Mouse (Mus musculus) gastrocnemius, postnatal 14 days (tissue): ENCODE measurements at regions not wholly inside any gene's neighbourhood (a gene's known extent, or its start where the extent isn't known, plus 50 kb on each side); places are given as distances from the start of the nearest gene placed in this dataset.

Experiments
- DNase-seq: peaks from one replicate; pipeline ENCODE4 v3.0.0; 2021; ENCODE audit warnings: mixed read lengths
- intact Hi-C: fragments of 180-260 bp; cut with DNase I; formaldehyde crosslinking; loops from one replicate; pipeline ENCODE4 v1.15.1; 2025; ENCODE audit warnings: low total_unique reads

DNA sequence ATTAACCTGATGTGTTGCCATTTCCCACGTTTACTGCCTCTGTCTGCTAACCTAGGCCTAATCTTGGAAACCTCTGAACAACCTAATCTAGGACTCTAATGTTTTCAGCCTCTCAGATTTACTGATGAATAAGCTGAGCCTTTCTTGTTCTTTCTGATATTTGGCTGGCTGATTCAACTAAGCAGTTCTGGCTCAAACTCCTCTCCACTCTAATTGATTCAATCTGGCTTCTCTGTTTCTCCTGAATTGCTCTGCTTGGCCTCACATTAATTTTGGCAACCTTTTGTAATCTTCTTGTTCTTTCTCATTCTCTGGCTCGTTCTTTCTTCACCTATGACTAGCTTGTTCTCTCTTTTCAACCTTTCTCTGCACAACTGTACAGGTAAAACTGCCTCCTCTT, 1561.2 kb upstream of the Zeb2 start:
- no peak for DNase-seq
- intact Hi-C loops = no loop called here

DNA sequence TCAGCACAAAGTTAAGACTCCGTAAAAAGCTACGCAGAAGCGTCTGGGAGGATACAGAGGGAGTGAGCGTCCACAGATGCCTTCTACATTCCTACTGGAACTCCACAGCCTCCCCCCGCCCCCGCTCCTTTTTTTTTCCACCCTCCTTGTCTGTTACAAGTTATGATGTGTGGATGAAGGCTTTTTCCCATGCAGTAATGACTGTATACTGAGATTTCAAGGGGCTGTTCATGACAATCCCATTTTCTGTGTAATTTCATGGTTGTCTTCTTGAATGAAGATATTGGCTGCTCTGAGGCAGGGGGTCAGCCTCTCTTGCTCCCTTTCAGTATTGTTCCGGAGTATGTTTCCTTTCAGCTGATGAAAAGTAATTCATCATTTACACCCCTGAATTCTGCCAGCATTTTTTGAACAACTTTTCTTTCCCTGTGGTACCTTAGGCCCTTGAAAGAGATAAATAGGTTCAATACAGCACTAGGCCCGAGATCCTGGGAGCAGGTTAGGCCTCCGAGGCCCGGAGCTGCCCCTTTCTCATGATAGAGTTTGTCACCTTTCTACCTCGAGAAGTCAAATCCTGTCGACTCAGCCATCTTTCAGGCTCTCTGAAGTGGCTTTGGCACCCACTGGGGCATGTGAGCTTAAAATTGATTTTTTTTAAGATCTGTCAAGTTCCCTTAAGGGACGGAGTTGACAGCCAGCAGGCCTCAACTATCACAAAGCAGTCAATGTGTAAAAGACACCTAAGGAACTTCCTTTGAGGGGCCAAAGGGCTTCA, 1552.5 kb upstream of the Zeb2 start:
- no peak for DNase-seq
- intact Hi-C loops = no loop called here

DNA sequence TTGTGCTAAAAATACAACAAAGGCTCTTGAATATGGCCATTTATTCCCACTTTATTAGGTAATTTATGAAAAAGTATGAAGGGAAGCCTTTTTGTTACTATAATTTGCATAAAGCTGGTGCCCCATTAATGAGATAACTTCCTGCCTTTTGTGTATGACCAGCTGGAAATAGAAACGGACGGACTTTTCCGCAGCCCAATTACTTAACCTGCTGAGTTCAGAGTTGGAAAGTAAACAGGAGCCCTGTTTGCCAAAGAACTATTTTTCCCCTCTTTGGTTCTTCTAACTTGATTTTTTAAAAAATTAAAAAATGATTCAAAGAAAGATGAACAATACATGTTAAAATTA, 1549.8 kb upstream of the Zeb2 start:
- intact Hi-C loops = no loop called here
- DNase-seq = no peak

DNA sequence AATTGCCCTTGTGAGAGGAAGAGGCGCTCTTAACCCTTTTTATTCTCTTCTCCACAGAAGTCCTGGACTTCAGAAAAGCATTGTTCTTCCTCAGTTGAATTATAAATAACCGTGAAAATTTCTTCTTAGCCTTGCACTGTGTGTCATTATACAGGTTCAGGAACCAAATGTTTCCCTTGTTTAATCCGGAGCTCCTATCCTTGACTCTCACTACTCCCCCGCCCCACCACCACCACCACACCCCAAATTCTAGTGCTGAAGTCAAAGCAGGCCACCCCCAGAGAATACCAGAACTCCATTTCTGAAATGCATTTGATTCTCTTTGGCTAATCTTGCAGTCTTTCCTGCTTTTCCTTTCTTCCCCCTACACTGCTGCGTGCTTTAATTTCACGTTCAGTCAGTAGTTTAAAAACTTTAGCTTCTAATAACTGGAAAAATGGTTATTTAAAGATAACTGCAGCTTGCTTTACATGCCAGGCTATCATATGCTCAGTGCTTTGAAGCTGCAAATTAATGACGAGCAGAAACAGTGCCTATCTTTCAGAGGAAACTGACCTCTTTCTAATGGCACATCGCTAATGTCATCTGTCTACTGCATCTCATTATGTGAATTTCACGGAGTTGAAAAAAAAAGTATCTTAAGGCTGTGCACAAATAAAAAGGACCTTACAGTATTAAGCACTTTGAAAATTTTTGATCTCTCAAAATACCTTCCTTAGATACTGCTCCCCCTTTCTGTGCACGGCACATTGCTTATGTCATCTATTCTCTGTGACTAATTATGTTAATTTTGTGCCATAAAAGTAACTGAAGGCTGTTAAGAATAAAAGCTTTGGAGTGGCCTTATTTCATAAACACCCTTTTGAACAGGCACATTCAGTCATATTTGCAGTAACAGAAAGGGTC, 1549.1 kb upstream of the Zeb2 start:
- no peak for DNase-seq

DNA sequence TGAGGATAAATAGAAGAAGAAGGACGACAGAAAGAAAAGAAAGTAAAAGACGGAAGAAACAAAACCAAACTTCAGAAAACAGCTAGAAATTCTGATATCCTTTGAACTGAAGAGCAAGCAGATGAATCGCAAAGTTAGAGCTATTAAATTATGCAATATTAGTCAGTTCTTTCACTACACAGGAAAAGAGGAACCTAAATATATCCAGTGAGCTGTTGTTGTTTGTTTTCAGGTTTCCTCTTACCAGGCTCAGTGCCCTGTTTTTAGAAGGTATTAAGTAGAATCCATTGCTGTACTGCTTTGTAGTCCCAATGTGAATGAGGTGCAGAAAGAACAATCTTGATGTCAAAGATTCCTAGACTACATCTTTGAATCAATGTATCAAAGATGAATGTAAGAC, 1544.7 kb upstream of the Zeb2 start:
- DNase-seq = no peak
- intact Hi-C loops = no loop called here

More for the DNA sequence above, 1549.1 kb upstream of the Zeb2 start:
- intact Hi-C loops = no loop called here

DNA sequence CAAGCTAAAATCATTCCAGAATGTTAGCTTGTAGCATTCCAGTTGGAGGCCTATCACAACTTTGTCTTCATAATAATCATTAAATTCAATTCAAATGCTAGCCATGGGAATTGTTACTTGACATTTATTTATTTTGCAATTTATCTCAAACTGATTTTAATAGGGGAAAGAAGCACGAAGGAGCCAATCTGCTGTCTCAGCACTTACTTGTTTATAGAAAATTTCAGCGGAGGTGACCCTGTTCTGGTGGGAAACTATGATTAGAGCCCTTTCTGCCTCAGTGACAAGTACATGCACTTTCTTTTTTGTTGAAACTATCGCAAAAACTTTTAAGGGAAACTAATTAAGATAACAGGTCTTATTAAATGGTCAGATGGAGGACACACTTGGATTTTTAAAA, 1543.4 kb upstream of the Zeb2 start:
- intact Hi-C loops = no loop called here
- DNase-seq = no peak

DNA sequence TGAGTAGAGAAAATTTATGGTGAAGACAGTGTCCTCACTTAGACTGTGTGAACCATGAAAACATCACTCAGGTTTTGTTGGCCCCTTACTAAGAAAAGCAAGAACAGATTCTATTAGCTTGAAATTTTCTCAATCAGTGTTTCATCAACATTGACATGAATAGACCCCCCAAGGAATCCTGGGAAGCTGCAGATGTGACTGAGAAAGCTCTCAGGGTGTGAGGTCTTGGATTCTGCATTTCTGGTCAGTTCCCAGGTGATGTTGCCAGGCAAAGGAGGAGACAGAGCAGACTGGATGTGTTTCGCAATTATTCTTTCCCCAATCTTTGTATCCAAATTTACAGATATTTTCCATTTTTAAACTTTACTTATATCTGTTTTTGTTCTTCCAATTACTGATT, 1538.1 kb upstream of the Zeb2 start:
- peak; percentile 20 for DNase-seq
- intact Hi-C loops = no loop called here

DNA sequence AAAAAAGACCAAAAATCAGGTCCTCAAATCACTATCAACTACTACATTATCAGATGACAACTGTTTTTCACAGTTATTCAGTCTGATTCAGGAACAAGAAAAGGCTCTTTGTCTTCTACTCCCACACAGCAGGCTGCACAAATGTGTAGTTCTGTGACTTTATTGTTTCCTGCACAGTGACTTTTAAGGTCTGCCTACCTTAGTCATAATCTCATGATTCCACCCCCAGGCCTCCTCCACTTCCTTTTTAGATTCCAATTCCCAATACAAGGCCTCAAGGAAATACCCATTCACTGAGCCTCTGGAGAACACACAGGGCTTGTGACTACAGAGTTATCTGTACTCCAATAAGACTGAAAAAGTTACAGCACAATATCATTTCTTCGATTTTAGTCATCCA, 1535.4 kb upstream of the Zeb2 start:
- intact Hi-C loops = no loop called here
- DNase-seq = no peak

DNA sequence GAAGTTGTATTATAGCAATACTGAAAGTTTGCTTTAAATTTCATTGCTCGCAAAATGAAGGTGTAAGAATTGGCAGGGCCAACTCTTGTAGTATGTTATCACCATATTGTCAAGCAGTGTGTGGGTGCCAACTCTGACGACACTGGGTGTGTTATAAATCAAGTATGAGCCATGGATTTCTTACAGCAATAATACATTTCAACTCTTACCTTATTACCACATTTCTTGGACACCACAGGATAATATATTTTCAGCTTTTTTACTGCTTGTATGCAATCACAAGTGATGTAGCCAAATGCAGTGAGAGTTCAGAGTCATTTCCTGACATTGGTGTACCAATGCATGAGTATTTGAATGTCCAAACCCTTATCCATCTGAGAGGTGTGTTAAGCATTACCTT, 1529.2 kb upstream of the Zeb2 start:
- intact Hi-C loops = no loop called here
- no peak for DNase-seq

DNA sequence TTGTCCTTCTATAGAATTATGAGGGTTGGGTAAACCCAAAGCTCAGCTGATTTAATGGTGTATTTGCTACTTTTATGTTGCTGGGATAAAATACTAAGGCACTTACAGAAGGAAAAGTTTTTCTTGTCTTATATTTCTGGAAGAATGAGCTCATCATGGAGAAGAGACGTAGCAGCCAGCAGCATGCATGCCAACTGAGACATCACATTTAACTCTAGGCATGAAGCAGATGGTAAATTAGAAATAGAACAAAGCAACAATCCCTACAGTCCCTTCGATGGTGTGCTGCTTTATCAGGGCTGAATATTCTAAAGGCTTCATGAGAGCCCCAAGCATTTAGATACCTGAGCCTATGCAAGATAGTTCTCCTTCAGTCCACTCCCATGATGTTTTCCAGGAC, 1492.0 kb upstream of the Zeb2 start:
- intact Hi-C loops = no loop called here
- no peak for DNase-seq

DNA sequence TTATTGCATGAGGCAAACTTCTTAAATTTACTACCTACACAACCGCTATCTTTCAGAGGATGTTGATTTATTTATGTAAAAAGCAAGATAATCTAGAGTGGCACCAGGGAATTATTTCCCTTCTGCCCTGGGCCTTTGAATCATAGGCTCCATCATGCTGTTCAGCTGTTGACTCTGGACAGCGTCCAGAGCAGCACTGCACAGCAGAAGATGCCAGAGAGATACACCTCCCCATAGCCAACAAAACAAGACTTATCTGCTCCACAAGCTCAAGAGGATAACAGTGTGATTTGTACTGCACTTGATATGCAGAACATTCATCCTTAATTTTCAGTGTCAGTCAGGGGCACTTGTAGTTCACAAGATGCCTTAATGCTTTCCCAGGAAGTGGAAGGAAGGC, 1464.6 kb upstream of the Zeb2 start:
- intact Hi-C loops = no loop called here
- DNase-seq = peak; percentile 15

DNA sequence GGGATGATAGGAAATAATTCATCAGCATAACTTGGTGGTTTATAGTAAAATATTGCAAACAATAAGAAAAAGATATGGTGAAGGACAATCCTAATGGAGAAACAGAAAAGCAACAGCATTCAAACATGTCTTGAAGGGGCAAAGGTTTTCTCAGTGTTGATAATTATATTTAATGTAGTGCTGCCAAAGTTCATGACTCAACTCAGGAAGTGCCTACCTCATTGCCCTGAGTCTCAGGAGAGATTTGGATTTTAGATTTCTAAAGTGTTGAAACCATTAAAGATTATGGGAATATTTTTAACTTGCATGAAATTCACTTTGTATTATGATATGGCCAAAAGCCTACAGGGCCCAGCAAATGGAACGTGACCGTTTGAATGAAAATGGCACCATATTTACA, 1453.2 kb upstream of the Zeb2 start:
- DNase-seq = no peak
- intact Hi-C loops = no loop called here

DNA sequence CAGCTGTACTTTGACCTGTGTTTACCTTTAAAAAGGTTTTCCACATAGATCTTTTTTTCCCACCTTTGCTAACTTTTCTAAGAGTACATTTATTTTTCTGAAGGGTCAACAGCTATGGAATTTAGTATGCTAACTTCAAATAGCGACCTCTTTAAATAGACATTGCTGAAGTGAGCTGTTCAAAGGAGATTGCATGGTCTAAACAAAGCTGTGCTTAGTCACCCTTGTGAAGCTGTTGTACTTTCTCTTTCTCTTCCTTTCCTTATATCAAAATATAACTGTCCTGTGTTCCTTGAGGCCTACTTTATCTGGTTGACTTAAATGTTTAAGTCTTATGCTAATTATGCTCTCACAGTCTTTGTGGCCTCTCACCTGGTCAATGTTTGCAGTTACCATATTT, 1416.2 kb upstream of the Zeb2 start:
- intact Hi-C loops = no loop called here
- no peak for DNase-seq

DNA sequence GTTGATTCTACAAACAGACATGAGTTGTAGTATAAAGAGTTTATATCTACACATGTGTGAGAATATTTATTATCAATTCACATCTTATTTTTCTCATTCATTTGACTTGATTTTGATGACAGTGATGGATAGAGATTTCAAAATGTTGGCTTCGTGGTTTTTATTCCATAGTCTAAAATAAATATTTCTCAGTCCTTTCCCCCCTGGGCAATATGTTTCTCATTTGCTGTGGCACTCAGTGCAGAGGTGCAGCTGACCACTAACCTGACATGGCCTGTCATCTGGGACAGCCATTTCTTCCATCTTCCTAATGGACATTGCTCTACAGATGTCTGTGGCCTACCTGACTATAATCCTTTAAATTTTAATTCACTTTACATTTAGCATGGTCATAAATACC, 1413.5 kb upstream of the Zeb2 start:
- intact Hi-C loops = no loop called here

DNA sequence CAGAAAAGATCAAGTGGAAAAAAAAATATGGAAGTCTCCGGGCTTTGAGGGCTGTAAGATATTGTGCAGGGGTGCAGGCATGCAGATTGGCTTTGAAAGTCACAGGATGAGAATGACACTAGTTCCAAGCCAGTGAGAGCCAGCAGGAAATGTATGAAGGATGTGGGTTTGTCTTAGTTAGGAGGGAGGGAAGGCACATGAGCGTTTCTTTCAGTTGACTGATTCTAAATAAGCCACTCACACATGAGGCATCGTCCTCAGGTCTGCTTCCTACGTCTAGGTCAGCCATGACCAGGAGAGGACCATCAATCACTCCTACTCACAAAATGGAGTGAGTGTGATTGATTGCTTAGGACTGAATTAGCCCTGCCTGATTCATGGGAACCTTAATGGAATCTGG, 1408.0 kb upstream of the Zeb2 start:
- no peak for DNase-seq
- intact Hi-C loops = no loop called here

More for the DNA sequence above, 1413.5 kb upstream of the Zeb2 start:
- no peak for DNase-seq

DNA sequence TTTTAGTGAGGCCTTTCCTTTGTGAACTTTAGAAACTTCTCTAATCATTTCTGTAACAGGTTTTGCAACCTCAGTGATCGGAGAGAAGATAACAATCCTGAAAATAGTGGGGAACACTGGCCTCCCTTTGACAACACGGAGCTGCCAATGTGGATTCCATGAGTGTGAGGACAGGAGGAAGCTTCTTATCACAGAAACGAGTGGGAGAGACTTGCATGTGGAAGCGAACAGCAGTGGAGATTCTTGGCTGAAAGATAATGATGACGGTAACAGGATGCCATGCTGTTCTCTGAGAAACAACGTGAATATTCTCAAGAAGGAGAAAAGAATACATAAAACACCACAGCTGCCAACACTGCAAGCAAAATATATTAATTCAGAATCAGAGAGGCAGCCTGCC, 1407.4 kb upstream of the Zeb2 start:
- DNase-seq = no peak
- intact Hi-C loops = no loop called here

DNA sequence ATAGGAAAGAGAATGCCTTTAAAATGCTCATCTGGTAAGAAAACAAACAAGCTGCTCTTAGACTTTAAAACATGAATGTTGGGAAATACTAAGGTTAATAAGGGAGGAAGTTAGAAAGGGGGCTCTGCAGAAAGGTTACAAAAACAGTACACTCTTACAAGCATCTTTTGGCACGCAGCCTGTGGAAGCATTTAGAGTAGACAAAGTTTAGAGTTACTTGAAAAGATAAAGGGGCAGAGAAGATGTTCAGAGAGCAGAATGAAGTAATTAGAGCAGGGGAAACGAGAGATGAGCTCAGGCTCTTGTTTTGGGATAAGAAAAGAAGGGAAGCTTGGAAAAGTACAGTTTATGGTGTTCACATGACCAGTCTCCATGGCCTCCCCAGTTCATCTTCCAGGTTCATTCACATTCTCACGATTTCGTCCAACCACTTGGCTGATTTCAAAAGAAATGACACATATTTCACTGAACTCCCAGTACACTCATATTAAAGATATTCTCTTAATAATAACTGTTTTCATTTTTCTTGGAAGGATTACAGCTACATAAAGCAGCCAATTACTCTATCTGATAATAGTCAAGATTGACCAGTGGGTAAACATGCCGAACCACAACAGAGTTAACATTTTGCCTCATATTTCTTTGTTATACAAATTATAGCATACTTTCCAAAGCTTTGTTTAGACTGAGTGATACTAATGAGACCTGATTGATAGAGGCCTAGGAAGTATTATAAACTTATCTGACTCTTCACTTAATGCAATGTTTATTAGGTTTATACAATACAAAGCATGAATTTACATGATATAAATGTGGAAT, 1404.2 kb upstream of the Zeb2 start:
- intact Hi-C loops = no loop called here
- peak; percentile 33 for DNase-seq

DNA sequence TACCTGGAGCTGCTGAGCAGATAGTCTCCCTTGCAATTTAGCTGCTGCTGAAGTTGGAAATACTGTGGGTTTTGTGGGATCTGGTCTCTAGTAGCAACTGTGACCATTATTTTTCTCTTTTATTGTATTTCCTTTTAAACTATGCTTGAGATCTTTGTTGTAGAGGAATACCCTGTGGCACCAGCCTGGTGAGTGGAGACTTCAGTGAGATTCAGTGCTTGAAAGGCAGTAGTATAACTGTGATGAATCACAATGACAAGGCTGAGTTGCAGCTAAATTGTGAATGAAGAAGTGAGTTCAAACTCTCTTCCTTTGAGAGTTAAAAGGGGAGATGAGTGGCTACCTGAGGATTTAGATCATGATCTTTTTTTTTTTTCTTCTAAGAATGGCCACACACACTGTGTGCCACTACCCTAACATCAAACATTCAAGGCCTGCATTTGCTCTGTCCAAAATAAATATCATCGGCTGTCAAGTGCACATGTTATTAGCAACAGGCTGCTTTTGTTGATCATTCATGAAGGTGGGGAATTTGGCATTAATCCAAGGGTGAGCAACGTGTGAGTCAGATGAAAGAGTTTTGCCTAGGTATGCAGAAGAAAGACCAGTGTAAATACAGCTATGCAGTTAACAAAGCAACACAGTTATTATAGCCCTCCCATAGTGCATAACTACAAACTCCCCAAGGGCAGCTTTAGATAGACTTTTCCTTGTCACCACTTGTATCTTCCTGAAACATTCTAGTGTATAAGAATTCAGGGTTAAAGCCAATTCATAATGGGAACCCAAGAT, 1395.2 kb upstream of the Zeb2 start:
- DNase-seq = no peak
- intact Hi-C loops = no loop called here

DNA sequence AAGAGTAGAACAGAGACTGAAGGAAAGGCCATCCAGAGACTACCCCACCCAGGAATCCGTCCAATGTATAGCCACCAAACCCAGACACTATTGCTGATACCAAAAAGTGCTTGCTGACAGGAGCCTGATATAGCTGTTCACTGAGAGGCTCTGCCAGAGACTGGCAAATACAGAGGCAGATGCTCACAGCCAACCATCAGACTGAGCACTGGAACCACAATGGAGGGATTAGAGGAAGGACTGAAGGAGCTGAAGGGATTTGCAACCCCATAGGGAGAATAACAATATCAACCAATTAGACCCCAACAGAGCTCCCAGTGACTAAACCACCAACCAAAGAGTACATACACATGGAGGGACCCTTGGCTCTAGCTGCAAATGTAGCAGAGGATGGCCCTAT, 1389.8 kb upstream of the Zeb2 start:
- intact Hi-C loops = no loop called here
- DNase-seq = no peak

DNA sequence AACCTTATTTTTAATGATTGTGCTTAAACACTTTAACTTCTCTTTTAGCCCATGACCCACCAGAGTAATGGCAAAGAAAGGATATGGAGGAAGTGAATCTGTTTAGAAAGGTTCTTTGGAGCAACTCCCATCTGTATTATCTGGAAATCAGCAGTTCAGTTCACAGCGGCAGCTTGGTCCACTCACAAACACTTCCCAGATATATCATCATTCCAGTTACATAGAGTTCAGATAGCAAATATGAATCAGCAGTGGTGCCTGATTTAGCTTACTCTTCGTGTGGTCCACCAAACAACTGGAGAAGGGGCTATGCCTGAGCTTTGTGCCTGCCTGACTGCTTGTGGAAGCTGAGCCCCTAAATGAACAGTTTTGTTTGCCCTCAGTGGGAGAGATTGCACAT, 1385.9 kb upstream of the Zeb2 start:
- no peak for DNase-seq
- intact Hi-C loops = no loop called here
